13 mouse cellular contexts compared by ENCODE assay signal in genomic region chr7:124855056-124855455, GRCm38 (mm10).
DNase-seq lines count a peak whose midpoint lies in the region; ATAC-seq and TF ChIP-seq lines count a peak whose summit lies in the region.
"Had no signal": no experiment of that assay in that cellular context is flagged by ENCODE, and none has a peak within 500 bp of the region (broad histone marks: within the 10 kb centered on the region; RNA-seq: fewer than 3 reads in every experiment).

No protein-coding gene starts in this region.

- peak; percentile 38 to 73 for DNase-seq in cerebellum, adult 2 months
- DNase-seq in layer of hippocampus, adult 18-20 months (ENCODE audit: low spot score in 2 of 2) = peak; percentile 45 to 74
- DNase-seq in left cerebral cortex, postnatal 25 days (ENCODE audit: low spot score in 2 of 2) = peak; percentile 42 to 85
- DNase-seq in Muller cell, postnatal 12 days (ENCODE audit: inconsistent ontology term) = no peak
- no peak for DNase-seq in stomach, postnatal 0 days (ENCODE audit: low spot score)
- DNase-seq: adrenal gland, postnatal 25 days; B cell, adult 2 months; kidney, adult 11 months had no signal

- no peak for TF ChIP-seq EP300 in stomach, postnatal 0 days (optimal IDR thresholded peaks at IDR 0.05)

- no peak overlapping the region for H3K27ac ChIP-seq in forebrain, embryonic 16.5 days (ENCODE audit: low read length)
- H3K27ac ChIP-seq in forebrain, embryonic 12.5 days = no peak overlapping the region
- no peak overlapping the region for H3K27ac ChIP-seq in cerebellum, adult 2 months (ENCODE audit: insufficient read depth, low read length)
- H3K27ac ChIP-seq in stomach, postnatal 0 days (replicated peaks) = no peak overlapping the region
- H3K27ac ChIP-seq: liver, embryonic 15.5 days; midbrain, embryonic 13.5 days had no signal

- no peaks in the 10 kb centered on the region for H3K27me3 ChIP-seq in forebrain, embryonic 16.5 days (replicated peaks; ENCODE audit: control insufficient read depth, insufficient read depth, low read length)
- H3K27me3 ChIP-seq in forebrain, embryonic 12.5 days = no peaks in the 10 kb centered on the region
- H3K27me3 ChIP-seq in cerebellum, adult 2 months (ENCODE audit: control insufficient read depth, insufficient read depth, low read length) = no peaks in the 10 kb centered on the region
- H3K27me3 ChIP-seq in stomach, postnatal 0 days (ENCODE audit: control insufficient read depth, insufficient read depth, low read length) = no peaks in the 10 kb centered on the region
- H3K27me3 ChIP-seq: liver, embryonic 15.5 days; midbrain, embryonic 13.5 days had no signal

- no peaks in the 10 kb centered on the region for H3K36me3 ChIP-seq in forebrain, embryonic 16.5 days (ENCODE audit: control insufficient read depth, insufficient read depth)
- H3K36me3 ChIP-seq in forebrain, embryonic 12.5 days (replicated peaks) = no peaks in the 10 kb centered on the region
- H3K36me3 ChIP-seq in stomach, postnatal 0 days (ENCODE audit: control insufficient read depth, insufficient read depth, low read length) = no peaks in the 10 kb centered on the region
- H3K36me3 ChIP-seq: liver, embryonic 15.5 days; midbrain, embryonic 13.5 days had no signal

- intact Hi-C loops in left cerebral cortex, postnatal 25 days (cut with DNase I) = loop anchor here (2.0 kb wide), 1 partner anchor 66 kb away; no protein-coding TSS in a partner anchor

- H3K4me3 ChIP-seq in forebrain, embryonic 16.5 days (replicated peaks; ENCODE audit: low read length) = no peak overlapping the region
- no peak overlapping the region for H3K4me3 ChIP-seq in forebrain, embryonic 12.5 days (replicated peaks)
- H3K4me3 ChIP-seq in cerebellum, adult 2 months (replicated peaks; ENCODE audit: insufficient read depth, low read depth, low read length) = no peak overlapping the region
- H3K4me3 ChIP-seq in stomach, postnatal 0 days (ENCODE audit: low read depth, low read length) = no peak overlapping the region
- H3K4me3 ChIP-seq: liver, embryonic 15.5 days; midbrain, embryonic 13.5 days had no signal

- TF ChIP-seq POLR2A in cerebellum, adult 2 months (IDR thresholded peaks at IDR 0.05; ENCODE audit: borderline replicate concordance, insufficient read depth, low read length) = no peak

- no peak overlapping the region for H3K4me2 ChIP-seq in forebrain, embryonic 16.5 days (ENCODE audit: low read length)
- H3K4me2 ChIP-seq in forebrain, embryonic 12.5 days = no peak overlapping the region
- no peak overlapping the region for H3K4me2 ChIP-seq in stomach, postnatal 0 days (replicated peaks; ENCODE audit: low read depth)
- H3K4me2 ChIP-seq: liver, embryonic 15.5 days; midbrain, embryonic 13.5 days had no signal

- no peak overlapping the region for H3K9ac ChIP-seq in forebrain, embryonic 16.5 days (replicated peaks; ENCODE audit: low read depth, low read length)
- no peak overlapping the region for H3K9ac ChIP-seq in forebrain, embryonic 12.5 days
- H3K9ac ChIP-seq in stomach, postnatal 0 days (ENCODE audit: low read length) = no peak overlapping the region
- H3K9ac ChIP-seq: liver, embryonic 15.5 days; midbrain, embryonic 13.5 days had no signal

- no peak for TF ChIP-seq CTCF in cerebellum, adult 2 months (IDR thresholded peaks at IDR 0.05; ENCODE audit: borderline replicate concordance, insufficient read depth, low read depth, low read length)
- no peak for TF ChIP-seq CTCF in stomach, postnatal 0 days (IDR thresholded peaks at IDR 0.05; ENCODE audit: low read depth)

- H3K4me1 ChIP-seq in forebrain, embryonic 16.5 days (replicated peaks; ENCODE audit: control insufficient read depth, insufficient read depth, low read length) = 0 out of 2 replicates have a peak, but pooled peaks cover 3% of the 10 kb centered on the region
- H3K4me1 ChIP-seq in forebrain, embryonic 12.5 days = no peaks in the 10 kb centered on the region
- peaks cover 10% of the 10 kb centered on the region for H3K4me1 ChIP-seq in cerebellum, adult 2 months (ENCODE audit: control insufficient read depth, insufficient read depth, low read length)
- H3K4me1 ChIP-seq in stomach, postnatal 0 days (replicated peaks; ENCODE audit: control insufficient read depth, insufficient read depth) = no peaks in the 10 kb centered on the region
- H3K4me1 ChIP-seq: liver, embryonic 15.5 days; midbrain, embryonic 13.5 days had no signal

- WGBS in forebrain, embryonic 16.5 days = 68% methylated on average over 5 of the region's 5 CpGs
- 94% methylated on average over 5 of the region's 5 CpGs for WGBS in forebrain, embryonic 12.5 days
- 42% methylated on average over 5 of the region's 5 CpGs for WGBS in cerebellum, adult 2 months
- 63% methylated on average over 5 of the region's 5 CpGs for WGBS in stomach, postnatal 0 days

- H3K9me3 ChIP-seq in forebrain, embryonic 16.5 days (ENCODE audit: control insufficient read depth, low read length) = no peaks in the 10 kb centered on the region
- no peaks in the 10 kb centered on the region for H3K9me3 ChIP-seq in forebrain, embryonic 12.5 days
- H3K9me3 ChIP-seq in stomach, postnatal 0 days (ENCODE audit: control insufficient read depth, low read length) = no peaks in the 10 kb centered on the region
- H3K9me3 ChIP-seq: liver, embryonic 15.5 days; midbrain, embryonic 13.5 days had no signal

- ATAC-seq in forebrain, embryonic 16.5 days = 0 out of 2 replicates have a peak, but pooled peaks have one; percentile 23
- no peak for ATAC-seq in forebrain, embryonic 12.5 days (ENCODE audit: low FRiP score)
- no peak for ATAC-seq in stomach, postnatal 0 days (ENCODE audit: low FRiP score, low TSS enrichment)
- ATAC-seq in granulocyte monocyte progenitor cell, adult 5-6 weeks (replicated peaks; ENCODE audit: poor library complexity, severe bottlenecking) = no peak
- ATAC-seq: midbrain, embryonic 13.5 days had no signal

Comparison
In these comparisons a context has a peak if more than half of its experiments do, and no peak if none do; other contexts are left out.
1. DNase-seq: peak in cerebellum, adult 2 months (2 of 2), layer of hippocampus, adult 18-20 months (2 of 2) and left cerebral cortex, postnatal 25 days (2 of 2); none in Muller cell, postnatal 12 days (single experiment) and stomach, postnatal 0 days (single experiment).